Mouse (Mus musculus) midbrain, postnatal 0 days (tissue): ENCODE measurements around the gene A730049H05Rik. TPM values are rescaled to one million over a fixed set of nuclear protein-coding genes. Genes with fewer than 3 reads are reported as not detected.

ENCODE experiments used
- ATAC-seq: fragments of 200-750 bp; cut with Nextera tagmentation; 2 replicates; pipeline ENCODE4 v1.8.0; 2017; ENCODE audit warnings: moderate number of reproducible peaks, mild to moderate bottlenecking, moderate TSS enrichment, moderate library complexity; ENCODE audit not compliant: low FRiP score
- DNase-seq: peaks from one replicate; pipeline ENCODE4 v3.0.0-alpha.2; 2015; ENCODE audit warnings: low spot score
- H3K27ac ChIP-seq: fragments of 300-500 bp; sonication (generic); 2 replicates; pipeline ENCODE4 v1.5.1; 2014; ENCODE audit warnings: low read depth, mild to moderate bottlenecking, low read length, mixed read lengths
- H3K27me3 ChIP-seq: fragments of 300-500 bp; sonication (generic); 2 replicates; pipeline ENCODE4 v1.6.1; 2014; ENCODE audit warnings: low read length, control low read depth, mixed read lengths; ENCODE audit not compliant: insufficient read depth
- H3K36me3 ChIP-seq: fragments of 300-500 bp; sonication (generic); 2 replicates; pipeline ENCODE4 v1.6.1; 2014; ENCODE audit warnings: low read length, control low read depth, mixed read lengths; ENCODE audit not compliant: insufficient read depth
- H3K4me1 ChIP-seq: fragments of 300-500 bp; sonication (generic); 2 replicates; pipeline ENCODE4 v1.6.1; 2014; ENCODE audit warnings: mild to moderate bottlenecking, control low read depth, antibody characterized with exemption, low read length, mixed read lengths; ENCODE audit not compliant: insufficient read depth
- H3K4me2 ChIP-seq: fragments of 300-500 bp; sonication (generic); 2 replicates; pipeline ENCODE4 v1.6.1; 2014; ENCODE audit warnings: low read depth, mild to moderate bottlenecking, low read length, mixed read lengths; ENCODE audit not compliant: poor library complexity, severe bottlenecking
- H3K4me3 ChIP-seq: fragments of 300-500 bp; sonication (generic); 2 replicates; pipeline ENCODE4 v1.5.1; 2014; ENCODE audit warnings: low read depth, mild to moderate bottlenecking, low read length, moderate library complexity
- H3K9ac ChIP-seq: fragments of 300-500 bp; sonication (generic); replicated peaks from 2 replicates; pipeline ENCODE4 v1.6.1; 2014; ENCODE audit warnings: mild to moderate bottlenecking, low read length, moderate library complexity, mixed read lengths; ENCODE audit not compliant: poor library complexity, severe bottlenecking
- H3K9me3 ChIP-seq: fragments of 300-500 bp; sonication (generic); 2 replicates; pipeline ENCODE4 v1.6.1; 2016; ENCODE audit warnings: low read length, control low read depth
- CTCF ChIP-seq: IDR thresholded peaks from 2 replicates; pipeline ENCODE4 v1.5.1; 2016; ENCODE audit warnings: antibody characterized with exemption, mild to moderate bottlenecking
- WGBS: fragments of 180-500 bp; shearing (Covaris S2); extraction: QIAGEN DNeasy Blood & Tissue Kit; methylation state at CpG from one replicate; pipeline ENCODE4 v1.1.7; 2014; 5-methylcytosine and 5-hydroxymethylcytosine counted together
- polyA plus RNA-seq: library from polyadenylated mRNA; unstranded; fragments of >200 nt; fragmentation: Nextera tagmentation; extraction: Ambion mirVana; gene quantifications from 2 replicates; pipeline ENCODE4 v1.2.1, GENCODE M21; 2015
- total RNA-seq: library from RNA; depleted of rRNA; stranded (reverse); fragments of >200 nt; gene quantifications from 2 replicates; pipeline ENCODE4 v1.2.3, GENCODE M21; 2014

The A730049H05Rik gene
- total and polyA plus RNA-seq, 2 experiments from 2014 or later, result 0.82 to 0.83 TPM

GRCm38 (mm10) chr6:92869089-92869581 lies 52.9 kb downstream of the A730049H05Rik start, which contains the start of gene Gm15737:
Gm15737 (plus strand) TSS chr6:92869357.
- H3K4me3 ChIP-seq, result no peak within 1 kb of the TSS
- H3K36me3 ChIP-seq, result no peaks in the 10 kb centered on the region; the same call in 1 of the 2 replicates
- no peak within 1 kb of the TSS for H3K4me2 ChIP-seq
- H3K9me3 ChIP-seq, result no peaks in the 10 kb centered on the region
- DNase-seq (no peak), ATAC-seq (no peak)
- H3K27me3 ChIP-seq, result no peaks in the 10 kb centered on the region
- H3K27ac ChIP-seq, result no peak within 1 kb of the TSS
- WGBS, result 60% methylated on average over 4 of the region's 4 CpGs
- TF ChIP-seq CTCF, result no peak
- H3K4me1 ChIP-seq, result no peaks in the 10 kb centered on the region
- H3K9ac ChIP-seq, result no peak within 1 kb of the TSS

GRCm38 (mm10) chr6:92869582-92870219 lies 53.4 kb downstream of the A730049H05Rik start:
- TF ChIP-seq CTCF, result no peak
- H3K4me1 ChIP-seq, result no peaks in the 10 kb centered on the region
- WGBS, result 78% methylated on average over 16 of the region's 16 CpGs

GRCm38 (mm10) chr6:92871813-92872212 lies 55.5 kb downstream of the A730049H05Rik start:
- Histone ChIP-seq H3K4me1 (no peaks in the 10 kb centered on the region), H3K27ac (no peak overlapping the region), H3K9me3 (no peaks in the 10 kb centered on the region), H3K4me3 (no peak overlapping the region), H3K4me2 (no peak overlapping the region), H3K27me3 (no peaks in the 10 kb centered on the region), H3K9ac (no peak overlapping the region), H3K36me3 (no peaks in the 10 kb centered on the region; the same call in 1 of the 2 replicates)
- no peak for DNase-seq
- no peak for TF ChIP-seq CTCF
- 52% methylated on average over 4 of the region's 4 CpGs for WGBS
- ATAC-seq, result no peak

More at GRCm38 (mm10) chr6:92869582-92870219, 53.4 kb downstream of the A730049H05Rik start:
- Histone ChIP-seq H3K4me2 (no peak overlapping the region), H3K4me3 (no peak overlapping the region), H3K9ac (no peak overlapping the region), H3K27ac (no peak overlapping the region), H3K27me3 (no peaks in the 10 kb centered on the region), H3K9me3 (no peaks in the 10 kb centered on the region), H3K36me3 (no peaks in the 10 kb centered on the region; the same call in 1 of the 2 replicates)
- ATAC-seq, result no peak
- DNase-seq, result no peak

DNA sequence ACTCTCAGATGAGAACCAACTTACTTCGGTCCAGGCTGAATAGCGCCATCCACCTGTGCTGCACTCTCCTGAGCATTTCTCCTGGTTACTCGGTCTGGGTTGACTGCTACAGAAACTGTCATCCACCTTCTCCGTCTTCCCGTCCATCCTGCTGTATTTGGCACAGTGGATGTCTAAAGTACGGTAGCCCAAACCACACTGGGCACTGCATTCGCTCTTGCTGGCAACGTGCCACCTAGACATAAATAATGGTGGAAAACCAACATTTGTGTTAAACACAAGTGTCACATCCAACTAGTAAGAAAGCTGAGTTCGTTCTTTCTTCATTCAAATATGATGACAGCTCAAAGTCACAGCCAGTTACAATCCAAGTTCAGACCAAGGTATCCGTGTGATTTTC lies 56.5 kb downstream of the A730049H05Rik start:
- no peaks in the 10 kb centered on the region for H3K4me1 ChIP-seq
- no peaks in the 10 kb centered on the region for H3K27me3 ChIP-seq
- no peak for DNase-seq
- no peaks in the 10 kb centered on the region; the same call in 1 of the 2 replicates for H3K36me3 ChIP-seq
- no peaks in the 10 kb centered on the region for H3K9me3 ChIP-seq
- no peak overlapping the region for H3K4me3 ChIP-seq
- no peak overlapping the region for H3K27ac ChIP-seq
- no peak overlapping the region for H3K4me2 ChIP-seq
- no peak for TF ChIP-seq CTCF
- ATAC-seq, result no peak
- no peak overlapping the region for H3K9ac ChIP-seq
- WGBS, result 85% methylated on average over 10 of the region's 10 CpGs

GRCm38 (mm10) chr6:92874854-92875253 lies 58.6 kb downstream of the A730049H05Rik start:
- no peaks in the 10 kb centered on the region; the same call in 1 of the 2 replicates for H3K36me3 ChIP-seq
- H3K4me1 ChIP-seq, result no peaks in the 10 kb centered on the region
- H3K4me3 ChIP-seq, result no peak overlapping the region
- no peak for TF ChIP-seq CTCF
- H3K4me2 ChIP-seq, result no peak overlapping the region
- ATAC-seq (no peak), DNase-seq (no peak)
- no peak overlapping the region for H3K27ac ChIP-seq
- no peaks in the 10 kb centered on the region for H3K9me3 ChIP-seq
- H3K27me3 ChIP-seq, result no peaks in the 10 kb centered on the region
- 81% methylated on average over 5 of the region's 5 CpGs for WGBS
- H3K9ac ChIP-seq, result no peak overlapping the region

DNA sequence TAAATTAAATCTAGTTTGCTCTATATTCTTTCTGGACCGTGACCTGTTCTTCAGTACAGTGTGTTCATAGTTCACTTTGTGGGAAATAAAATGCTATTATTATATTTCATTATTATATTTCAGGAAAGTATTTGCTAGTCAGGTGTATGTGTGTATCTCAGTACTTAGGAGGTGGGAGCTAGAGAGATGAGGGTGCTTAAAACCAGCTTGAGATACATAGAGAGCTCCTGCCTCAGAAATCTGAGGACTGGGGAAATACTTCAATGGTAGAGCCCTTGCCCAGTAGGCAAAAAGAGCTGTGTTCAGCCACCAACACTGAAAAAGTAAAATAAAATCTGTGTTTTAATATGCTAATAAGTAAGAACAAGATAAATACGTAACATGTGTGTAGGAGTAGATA lies 59.1 kb downstream of the A730049H05Rik start:
- DNase-seq, result no peak
- Histone ChIP-seq H3K9ac (no peak overlapping the region), H3K9me3 (no peaks in the 10 kb centered on the region), H3K27me3 (no peaks in the 10 kb centered on the region), H3K4me1 (no peaks in the 10 kb centered on the region), H3K27ac (no peak overlapping the region), H3K4me2 (no peak overlapping the region), H3K36me3 (no peaks in the 10 kb centered on the region; the same call in 1 of the 2 replicates), H3K4me3 (no peak overlapping the region)
- no peak for ATAC-seq
- no peak for TF ChIP-seq CTCF
- 85% methylated on average over 2 of the region's 2 CpGs for WGBS
